Mouse (Mus musculus) embryonic facial prominence, embryonic 10.5 days (tissue): ENCODE results near the gene Pde4d. TPM values are rescaled to one million over a fixed set of nuclear protein-coding genes. Genes with fewer than 3 reads are reported as not detected.

Experiments used
- DNase-seq: peaks from one replicate; pipeline ENCODE4 v3.0.0-alpha.2; 2017; ENCODE audit warnings: low spot score
- H3K27ac ChIP-seq: fragments of 300-500 bp; sonication (generic); replicated peaks from 2 replicates; pipeline ENCODE4 v1.5.1; 2016; ENCODE audit warnings: mild to moderate bottlenecking
- H3K27me3 ChIP-seq: fragments of 300-500 bp; sonication (generic); replicated peaks from 2 replicates; pipeline ENCODE4 v1.6.1; 2016; ENCODE audit warnings: low read depth, mild to moderate bottlenecking; ENCODE audit not compliant: poor library complexity, severe bottlenecking
- H3K36me3 ChIP-seq: fragments of 300-500 bp; sonication (generic); replicated peaks from 2 replicates; pipeline ENCODE4 v1.6.1; 2016; ENCODE audit warnings: mild to moderate bottlenecking, moderate library complexity
- H3K4me1 ChIP-seq: fragments of 300-500 bp; sonication (generic); 2 replicates; pipeline ENCODE4 v1.6.1; 2016
- H3K4me3 ChIP-seq: fragments of 300-500 bp; sonication (generic); 2 replicates; pipeline ENCODE4 v1.5.1; 2016; ENCODE audit warnings: mild to moderate bottlenecking, moderate library complexity
- H3K9me3 ChIP-seq: fragments of 300-500 bp; sonication (generic); 2 replicates; pipeline ENCODE4 v1.6.1; 2016; ENCODE audit warnings: mild to moderate bottlenecking
- WGBS: fragments of 180-500 bp; shearing (Covaris S2); methylation state at CpG from one replicate; pipeline ENCODE4 v1.1.7; 2016; 5-methylcytosine and 5-hydroxymethylcytosine counted together
- polyA plus RNA-seq: library from polyadenylated mRNA; unstranded; fragments of >200 nt; fragmentation: Nextera tagmentation; extraction: Ambion mirVana; gene quantifications from 2 replicates; pipeline ENCODE4 v1.2.1, GENCODE M21; 2016

The Pde4d gene
- polyA plus RNA-seq, 1 experiment from 2014 or later: 19.7 TPM

- no peak for DNase-seq
- no peaks in the 10 kb centered on the region for H3K36me3 ChIP-seq
- H3K27me3 ChIP-seq: no peaks in the 10 kb centered on the region
- 74% methylated on average over 5 of the region's 5 CpGs for WGBS
- no peak overlapping the region for H3K27ac ChIP-seq
- H3K4me3 ChIP-seq: no peak overlapping the region
- H3K4me1 ChIP-seq: peaks cover 47% of the 10 kb centered on the region
- no peaks in the 10 kb centered on the region for H3K9me3 ChIP-seq
These were observed 1466.2 kb downstream of the Pde4d start for GRCm38 (mm10) chr13:109915964-109916363.

- DNase-seq: no peak
- H3K36me3 ChIP-seq: no peaks in the 10 kb centered on the region
- 92% methylated on average over 10 of the region's 10 CpGs for WGBS
These were observed 1467.8 kb downstream of the Pde4d start for GRCm38 (mm10) chr13:109917551-109917950.

GRCm38 (mm10) chr13:109918631-109919030 is 1468.9 kb downstream of the Pde4d start:
- no peak overlapping the region for H3K4me3 ChIP-seq
- H3K36me3 ChIP-seq: no peaks in the 10 kb centered on the region
- H3K9me3 ChIP-seq: no peaks in the 10 kb centered on the region
- 79% methylated on average over 8 of the region's 8 CpGs for WGBS
- peaks cover 29% of the 10 kb centered on the region for H3K4me1 ChIP-seq
- no peak overlapping the region for H3K27ac ChIP-seq
- DNase-seq: no peak
- no peaks in the 10 kb centered on the region for H3K27me3 ChIP-seq

More at GRCm38 (mm10) chr13:109917551-109917950, 1467.8 kb downstream of the Pde4d start:
- Histone ChIP-seq H3K27ac (no peak overlapping the region), H3K9me3 (no peaks in the 10 kb centered on the region), H3K4me3 (no peak overlapping the region), H3K4me1 (peaks cover 32% of the 10 kb centered on the region), H3K27me3 (no peaks in the 10 kb centered on the region)

GRCm38 (mm10) chr13:109920256-109920655 is 1470.5 kb downstream of the Pde4d start:
- Histone ChIP-seq H3K4me1 (peaks cover 14% of the 10 kb centered on the region), H3K4me3 (no peak overlapping the region), H3K9me3 (no peaks in the 10 kb centered on the region), H3K27me3 (no peaks in the 10 kb centered on the region), H3K36me3 (no peaks in the 10 kb centered on the region), H3K27ac (no peak overlapping the region)
- 87% methylated on average over 6 of the region's 6 CpGs for WGBS
- no peak for DNase-seq

GRCm38 (mm10) chr13:109921336-109922038 is 1471.7 kb downstream of the Pde4d start:
- no peaks in the 10 kb centered on the region for H3K36me3 ChIP-seq
- peaks cover 9% of the 10 kb centered on the region for H3K4me1 ChIP-seq
- no peaks in the 10 kb centered on the region for H3K9me3 ChIP-seq
- no peaks in the 10 kb centered on the region for H3K27me3 ChIP-seq
- no peak overlapping the region for H3K4me3 ChIP-seq
- H3K27ac ChIP-seq: no peak overlapping the region
- no peak for DNase-seq
- 91% methylated on average over 17 of the region's 17 CpGs for WGBS

GRCm38 (mm10) chr13:109922228-109922627 is 1472.5 kb downstream of the Pde4d start:
- WGBS: 5% methylated on average over 4 of the region's 4 CpGs
- Histone ChIP-seq H3K4me1 (peaks cover 8% of the 10 kb centered on the region), H3K27me3 (no peaks in the 10 kb centered on the region), H3K36me3 (no peaks in the 10 kb centered on the region), H3K4me3 (no peak overlapping the region), H3K9me3 (no peaks in the 10 kb centered on the region), H3K27ac (no peak overlapping the region)
- no peak for DNase-seq

- 81% methylated on average over 12 of the region's 12 CpGs for WGBS
- no peak for DNase-seq
- Histone ChIP-seq H3K27me3 (no peaks in the 10 kb centered on the region), H3K4me3 (no peak overlapping the region), H3K9me3 (no peaks in the 10 kb centered on the region), H3K36me3 (no peaks in the 10 kb centered on the region), H3K27ac (no peak overlapping the region), H3K4me1 (peaks cover 8% of the 10 kb centered on the region)
These were observed 1473.0 kb downstream of the Pde4d start for GRCm38 (mm10) chr13:109922782-109923181.

GRCm38 (mm10) chr13:109924771-109925170 is 1475.0 kb downstream of the Pde4d start:
- Histone ChIP-seq H3K4me3 (no peak overlapping the region), H3K36me3 (no peaks in the 10 kb centered on the region), H3K27ac (no peak overlapping the region), H3K27me3 (no peaks in the 10 kb centered on the region), H3K4me1 (peaks cover 8% of the 10 kb centered on the region), H3K9me3 (no peaks in the 10 kb centered on the region)
- WGBS: 94% methylated on average over 15 of the region's 15 CpGs
- DNase-seq: no peak

- Histone ChIP-seq H3K4me1 (peaks cover 8% of the 10 kb centered on the region), H3K9me3 (no peaks in the 10 kb centered on the region), H3K27me3 (no peaks in the 10 kb centered on the region), H3K27ac (peak overlapping the region; percentile 48), H3K4me3 (peak overlapping the region; percentile 23; the same call in 1 of the 2 replicates), H3K36me3 (no peaks in the 10 kb centered on the region)
- peak; percentile 57 for DNase-seq
- 44% methylated on average over 15 of the region's 15 CpGs for WGBS
These were observed 1476.7 kb downstream of the Pde4d start for GRCm38 (mm10) chr13:109926277-109926920.

GRCm38 (mm10) chr13:109927782-109928181 is 1478.0 kb downstream of the Pde4d start:
- H3K9me3 ChIP-seq: no peaks in the 10 kb centered on the region
- DNase-seq: no peak
- H3K36me3 ChIP-seq: 0 out of 2 replicates have a peak, but pooled peaks cover 3% of the 10 kb centered on the region
- peaks cover 8% of the 10 kb centered on the region for H3K4me1 ChIP-seq
- 79% methylated on average over 2 of the region's 2 CpGs for WGBS
- no peak overlapping the region for H3K4me3 ChIP-seq
- H3K27ac ChIP-seq: no peak overlapping the region
- H3K27me3 ChIP-seq: no peaks in the 10 kb centered on the region

- no peak overlapping the region for H3K4me3 ChIP-seq
- no peaks in the 10 kb centered on the region for H3K9me3 ChIP-seq
- 95% methylated on average over 13 of the region's 13 CpGs for WGBS
- no peaks in the 10 kb centered on the region for H3K27me3 ChIP-seq
- no peak for DNase-seq
- H3K4me1 ChIP-seq: no peaks in the 10 kb centered on the region
- H3K27ac ChIP-seq: no peak overlapping the region
- peaks cover 21% of the 10 kb centered on the region for H3K36me3 ChIP-seq
These were observed 1482.9 kb downstream of the Pde4d start for GRCm38 (mm10) chr13:109932688-109933087.

GRCm38 (mm10) chr13:109933554-109933953 is 1483.8 kb downstream of the Pde4d start:
- WGBS: 92% methylated on average over 7 of the region's 7 CpGs
- DNase-seq: no peak
- H3K4me3 ChIP-seq: no peak overlapping the region
- H3K27me3 ChIP-seq: no peaks in the 10 kb centered on the region
- peaks cover 27% of the 10 kb centered on the region for H3K36me3 ChIP-seq
- no peak overlapping the region for H3K27ac ChIP-seq
- no peaks in the 10 kb centered on the region for H3K4me1 ChIP-seq
- H3K9me3 ChIP-seq: no peaks in the 10 kb centered on the region

GRCm38 (mm10) chr13:109936866-109937265 is 1487.1 kb downstream of the Pde4d start:
- no peaks in the 10 kb centered on the region for H3K4me1 ChIP-seq
- no peak overlapping the region for H3K4me3 ChIP-seq
- peaks cover 57% of the 10 kb centered on the region for H3K36me3 ChIP-seq
- no peaks in the 10 kb centered on the region for H3K9me3 ChIP-seq
- DNase-seq: no peak
- H3K27ac ChIP-seq: no peak overlapping the region
- no peaks in the 10 kb centered on the region for H3K27me3 ChIP-seq
- WGBS: 84% methylated on average over 5 of the region's 5 CpGs
